Mouse (Mus musculus): Measurements from ENCODE around the gene Nfix.

DNA sequence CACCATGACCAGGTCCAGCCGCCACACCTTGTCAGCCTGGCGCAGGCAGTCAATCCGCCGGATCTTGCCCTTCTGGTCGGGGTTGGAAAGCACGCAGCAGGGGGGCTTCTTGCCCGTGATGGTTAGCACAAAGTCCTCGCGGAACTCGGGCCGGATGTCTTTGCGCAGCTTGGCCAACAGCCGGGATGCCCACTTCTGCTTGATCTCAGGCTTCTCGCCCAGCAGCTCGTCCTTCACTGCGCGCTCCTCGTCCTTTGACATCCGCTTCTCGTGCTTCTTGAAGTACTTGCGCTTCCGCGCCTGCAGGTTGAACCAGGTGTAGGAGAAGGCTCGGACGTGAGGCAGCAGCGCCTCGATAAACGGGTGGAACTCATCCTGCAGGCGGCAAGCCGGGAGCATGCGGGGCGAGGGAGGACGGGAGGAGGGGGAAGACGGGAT lies 28.2 kb downstream of the Nfix start:
- TF ChIP-seq CTCF (conservative IDR thresholded peaks at IDR 0.05; ENCODE audit: low read length), result no peak
- TF ChIP-seq NANOG (IDR thresholded peaks at IDR 0.05; ENCODE audit: borderline replicate concordance, low read length), result no peak
- TF ChIP-seq POU5F1 (IDR thresholded peaks at IDR 0.05; ENCODE audit: borderline replicate concordance, low read length), result no peak
